8 mouse cellular contexts compared by ENCODE assay signal in genomic region chr9:30920736-30921135, GRCm38 (mm10). TPM values are rescaled to one million over a fixed set of nuclear protein-coding genes. Genes with fewer than 3 reads are reported as not detected.
DNase-seq lines count a peak whose midpoint lies in the region; ATAC-seq lines count a peak whose summit lies in the region.

No protein-coding gene starts in this region.

- H3K4me3 ChIP-seq in kidney, embryonic 14.5 days (ENCODE audit: low read length), result peak overlapping the region; percentile 57; the same call in 1 of the 2 replicates
- H3K4me3 ChIP-seq in midbrain, embryonic 15.5 days, result peak overlapping the region; percentile 58; the same call in 1 of the 2 replicates

- H3K27me3 ChIP-seq in kidney, embryonic 14.5 days (ENCODE audit: control insufficient read depth, insufficient read depth, low read length), result peaks cover 13% of the 10 kb centered on the region
- H3K27me3 ChIP-seq in midbrain, embryonic 15.5 days (replicated peaks), result peaks cover 22% of the 10 kb centered on the region

- H3K4me1 ChIP-seq in kidney, embryonic 14.5 days (ENCODE audit: control insufficient read depth, insufficient read depth, low read length), result peaks cover 20% of the 10 kb centered on the region; the same call in 1 of the 2 replicates
- peaks cover 27% of the 10 kb centered on the region for H3K4me1 ChIP-seq in midbrain, embryonic 15.5 days

- WGBS in kidney, embryonic 14.5 days, result 38% methylated on average over 6 of the region's 6 CpGs
- 29% methylated on average over 6 of the region's 6 CpGs for WGBS in midbrain, embryonic 15.5 days

- no peaks in the 10 kb centered on the region for H3K36me3 ChIP-seq in kidney, embryonic 14.5 days (ENCODE audit: control insufficient read depth, insufficient read depth, low read length)
- no peaks in the 10 kb centered on the region for H3K36me3 ChIP-seq in midbrain, embryonic 15.5 days (replicated peaks)

- no peaks in the 10 kb centered on the region for H3K9me3 ChIP-seq in kidney, embryonic 14.5 days (ENCODE audit: control insufficient read depth, low read length)
- no peaks in the 10 kb centered on the region for H3K9me3 ChIP-seq in midbrain, embryonic 15.5 days

- H3K27ac ChIP-seq in kidney, embryonic 14.5 days (ENCODE audit: low read depth, low read length), result no peak overlapping the region
- no peak overlapping the region for H3K27ac ChIP-seq in midbrain, embryonic 15.5 days

- H3K9ac ChIP-seq in kidney, embryonic 14.5 days (ENCODE audit: low read depth, low read length), result no peak overlapping the region
- H3K9ac ChIP-seq in midbrain, embryonic 15.5 days, result no peak overlapping the region

- H3K4me2 ChIP-seq in kidney, embryonic 14.5 days (replicated peaks; ENCODE audit: low read depth, low read length), result peak overlapping the region; percentile 93; the same call in 1 of the 2 replicates
- peak overlapping the region; percentile 87 for H3K4me2 ChIP-seq in midbrain, embryonic 15.5 days

- peak; percentile 72 to 74 for DNase-seq in heart, adult 18-20 months
- DNase-seq in heart, postnatal 25 days (ENCODE audit: low spot score), result no peak
- DNase-seq in brain, adult 2 months (ENCODE audit: low read depth, low spot score), result peak; percentile 70
- DNase-seq in gastrocnemius, postnatal 25 days, result peak; percentile 51
- no peak for DNase-seq in spleen, postnatal 10 days (ENCODE audit: low spot score in 2 of 2)
- DNase-seq in left cerebral cortex, postnatal 4 days, result no peak

- no peak for ATAC-seq in kidney, embryonic 14.5 days (ENCODE audit: low FRiP score, low TSS enrichment)
- no peak for ATAC-seq in midbrain, embryonic 15.5 days (replicated peaks)

- intact Hi-C loops in heart, postnatal 25 days (cut with DNase I), result loop anchor here (5.0 kb wide), 1 partner anchor 183 kb away; no protein-coding TSS in a partner anchor
- intact Hi-C loops in left cerebral cortex, postnatal 4 days (cut with DNase I), result no loop called here

RNA-seq across cellular contexts. Expression of gene Adamts15, which starts 1.5 kb away (rescaled TPM):
- total RNA-seq in heart, adult 18-20 months (2021), result 1 to 10 TPM; 4.8 to 5.9 TPM
- total RNA-seq in heart, postnatal 25 days (2021), result 10 to 100 TPM in 1 of 2 experiments, 1 to 10 TPM in 1; 8.3 to 10.6 TPM
- total RNA-seq in gastrocnemius, postnatal 25 days (2021), result 1 to 10 TPM; 2.3 to 2.4 TPM
- 1.9 and 5.8 TPM in 2 replicates for polyA plus RNA-seq in kidney, embryonic 14.5 days (2014; fragmentation: Nextera tagmentation; extraction: Ambion mirVana)
- polyA plus RNA-seq in midbrain, embryonic 15.5 days (2015; fragmentation: Nextera tagmentation; extraction: Ambion mirVana), result 6.4 and 7.3 TPM in 2 replicates
- 1 to 10 TPM; 8.6 to 9.6 TPM for total RNA-seq in left cerebral cortex, postnatal 4 days (2021)

RNA-seq across cellular contexts. Expression of gene Adamts8, which starts 21.6 kb away (rescaled TPM):
- total RNA-seq in heart, adult 18-20 months (2021), result 1 to 10 TPM; 2.1 to 2.8 TPM
- total RNA-seq in heart, postnatal 25 days (2021), result 1 to 10 TPM; 3.7 to 6.0 TPM
- total RNA-seq in gastrocnemius, postnatal 25 days (2021), result 10 to 100 TPM in 1 of 2 experiments, 1 to 10 TPM in 1; 7.5 to 11.6 TPM
- polyA plus RNA-seq in kidney, embryonic 14.5 days (2014; fragmentation: Nextera tagmentation; extraction: Ambion mirVana), result 0.35 and 0.40 TPM in 2 replicates
- 1.7 and 2.4 TPM in 2 replicates for polyA plus RNA-seq in midbrain, embryonic 15.5 days (2015; fragmentation: Nextera tagmentation; extraction: Ambion mirVana)
- total RNA-seq in left cerebral cortex, postnatal 4 days (2021), result 1 to 10 TPM; 8.5 to 8.9 TPM

Comparison
In these comparisons a context has a peak if more than half of its experiments do, and no peak if none do; other contexts are left out.
1. DNase-seq: peak in heart, adult 18-20 months (2 of 2), brain, adult 2 months (single experiment) and gastrocnemius, postnatal 25 days (single experiment); none in heart, postnatal 25 days (single experiment), spleen, postnatal 10 days (0 of 2) and left cerebral cortex, postnatal 4 days (single experiment).